In the genomic region with DNA sequence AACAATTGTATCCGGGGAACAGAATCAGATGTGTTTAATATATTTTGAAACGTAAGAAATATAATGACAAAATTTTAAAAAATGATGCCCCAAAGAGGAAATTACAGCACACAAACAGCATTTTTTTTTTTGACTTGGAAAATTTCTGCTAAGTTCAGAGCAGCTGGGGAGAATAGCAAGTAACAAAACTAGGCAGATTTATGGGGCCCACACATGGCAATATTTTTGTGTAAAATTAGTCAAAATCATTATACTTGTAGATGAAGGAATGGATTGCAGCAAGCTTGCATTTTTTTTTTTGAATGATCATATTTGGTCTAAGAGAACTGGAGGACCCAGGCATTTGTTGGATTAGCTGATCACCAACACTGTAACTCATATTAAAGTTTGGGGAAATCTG, we compare ENCODE assay signal across 25 mouse cellular contexts.
"Had no signal": no experiment of that assay in that cellular context is flagged by ENCODE, and none has a peak within 500 bp of the region (broad histone marks: within the 10 kb centered on the region; RNA-seq: fewer than 3 reads in every experiment).

No protein-coding gene starts in this region.

- H3K9me3 ChIP-seq: heart, embryonic 13.5 days; heart, embryonic 15.5 days; hindbrain, embryonic 13.5 days; hindbrain, embryonic 15.5 days; kidney, embryonic 15.5 days; limb, embryonic 10.5 days; limb, embryonic 12.5 days; liver, embryonic 13.5 days; liver, embryonic 15.5 days had no signal

- H3K27ac ChIP-seq: heart, adult 2 months; heart, embryonic 13.5 days; heart, embryonic 15.5 days; hindbrain, embryonic 13.5 days; hindbrain, embryonic 15.5 days; hindbrain, postnatal 0 days; kidney, embryonic 15.5 days; kidney, postnatal 0 days; limb, embryonic 10.5 days; limb, embryonic 12.5 days; liver, embryonic 13.5 days; liver, embryonic 15.5 days had no signal

- H3K36me3 ChIP-seq: heart, embryonic 13.5 days; heart, embryonic 15.5 days; hindbrain, embryonic 13.5 days; hindbrain, embryonic 15.5 days; kidney, embryonic 15.5 days; limb, embryonic 10.5 days; limb, embryonic 12.5 days; liver, embryonic 13.5 days; liver, embryonic 15.5 days had no signal

- H3K27me3 ChIP-seq: heart, embryonic 13.5 days; heart, embryonic 15.5 days; hindbrain, embryonic 13.5 days; hindbrain, embryonic 15.5 days; kidney, embryonic 15.5 days; limb, embryonic 12.5 days; liver, embryonic 13.5 days; liver, embryonic 15.5 days had no signal

- H3K4me1 ChIP-seq: heart, embryonic 13.5 days; heart, embryonic 15.5 days; hindbrain, embryonic 13.5 days; hindbrain, embryonic 15.5 days; kidney, embryonic 15.5 days; limb, embryonic 10.5 days; limb, embryonic 12.5 days; liver, embryonic 13.5 days; liver, embryonic 15.5 days had no signal

- H3K4me2 ChIP-seq: heart, embryonic 11.5 days; heart, embryonic 13.5 days; heart, embryonic 15.5 days; hindbrain, embryonic 13.5 days; hindbrain, embryonic 15.5 days; kidney, embryonic 15.5 days; limb, embryonic 12.5 days; liver, embryonic 11.5 days; liver, embryonic 13.5 days; liver, embryonic 15.5 days had no signal

- DNase-seq: gastrocnemius, postnatal 36 days; heart, adult 11 months; heart, adult 2 months; heart, postnatal 14 days; heart, postnatal 36 days; kidney, adult 11 months; kidney, adult 2 months; kidney, adult 9 months; kidney, postnatal 14 days; kidney, postnatal 36 days; liver; liver, embryonic 13.5 days had no signal

- H3K4me3 ChIP-seq: heart, adult 2 months; heart, embryonic 13.5 days; heart, embryonic 15.5 days; hindbrain, embryonic 13.5 days; hindbrain, embryonic 15.5 days; kidney, embryonic 15.5 days; limb, embryonic 10.5 days; limb, embryonic 12.5 days; liver, embryonic 13.5 days; liver, embryonic 15.5 days had no signal

- H3K9ac ChIP-seq: heart, embryonic 13.5 days; heart, embryonic 15.5 days; hindbrain, embryonic 13.5 days; hindbrain, embryonic 15.5 days; kidney, embryonic 15.5 days; limb, embryonic 12.5 days; liver, embryonic 13.5 days; liver, embryonic 15.5 days had no signal

- ATAC-seq: hindbrain, postnatal 0 days; intestine, embryonic 16.5 days had no signal
